Mouse (Mus musculus) ovary, adult 2 months (tissue): ENCODE data around the gene Hax1. TPM values are rescaled to one million over a fixed set of nuclear protein-coding genes. Genes with fewer than 3 reads are reported as not detected.

Source experiments
- polyA plus RNA-seq: library from polyadenylated mRNA; depleted of rRNA; stranded (reverse); fragments of >200 nt; gene quantifications from 2 replicates; pipeline ENCODE4 v1.2.3, GENCODE M21; 2012; rRNA removed

The Hax1 gene
- polyA plus RNA-seq, result 30.6 and 31.8 TPM in 2 replicates

DNA sequence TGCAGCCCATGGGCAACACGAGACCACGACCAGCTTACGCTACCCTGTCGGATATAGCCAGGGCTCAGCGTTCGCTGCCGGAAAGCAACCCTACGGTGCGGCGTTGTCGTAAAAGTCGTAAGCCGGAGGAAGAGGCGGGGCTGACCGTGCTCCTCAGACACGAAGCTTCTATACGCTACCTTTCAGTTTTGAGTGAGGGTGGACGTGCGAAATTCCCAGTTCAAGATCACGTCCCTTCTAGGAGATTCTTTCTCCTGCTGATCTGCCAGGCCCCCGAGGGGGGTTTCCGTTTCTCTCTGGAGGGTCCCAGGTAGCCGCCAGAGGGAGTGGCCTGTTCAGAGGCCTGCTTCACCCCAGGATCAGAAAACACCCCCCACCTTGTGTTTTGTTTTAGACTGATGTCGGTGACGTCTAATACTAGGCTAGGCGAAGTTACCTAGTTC is at the start of gene Hax1:
TSS of gene Hax1 (minus strand) at position 169 of the 443 bp plus-strand sequence.

DNA sequence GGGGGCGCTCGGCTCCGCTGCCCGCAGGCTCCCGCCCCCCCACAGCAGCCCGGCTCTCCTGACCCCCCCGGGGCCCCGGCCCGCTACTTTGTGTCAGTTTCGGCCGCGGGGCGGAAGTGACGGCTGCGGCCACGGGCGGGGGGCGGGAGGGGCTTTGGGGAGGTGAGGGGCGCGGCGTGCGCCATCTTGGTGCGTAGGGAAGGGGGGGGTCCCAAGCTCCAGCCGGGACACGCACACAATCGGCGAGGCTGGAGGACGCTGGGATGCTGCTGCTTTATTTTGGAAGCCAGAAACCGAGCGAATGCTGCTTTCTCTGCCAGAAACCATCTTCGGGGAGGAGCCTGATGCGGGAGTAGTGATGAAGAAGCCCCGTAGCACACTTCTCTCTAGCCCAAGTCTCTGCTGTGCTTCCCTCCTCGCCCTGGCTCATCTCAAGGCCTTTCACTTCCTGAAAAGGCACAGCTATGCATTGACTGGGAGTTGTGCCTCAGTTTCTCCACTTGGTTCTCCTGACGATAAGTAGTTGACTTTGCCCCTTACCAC is 35.3 kb downstream of the Hax1 start, which contains the start of gene Atp8b2:
TSS of gene Atp8b2 (minus strand) at position 288 of the 543 bp plus-strand sequence.

Other genes with a start within 250 kb of the Hax1 start
- 0.71 and 1.0 TPM in 2 replicates for gene Chrnb2, start 234.1 kb downstream of the Hax1 start, polyA plus RNA-seq
- 19.7 and 23.3 TPM in 2 replicates for gene Ube2q1, start 225.2 kb downstream of the Hax1 start, polyA plus RNA-seq
- 4.1 and 5.2 TPM in 2 replicates for gene She, start 167.4 kb downstream of the Hax1 start, polyA plus RNA-seq
- 7.8 and 8.2 TPM in 2 replicates for gene Il6ra, start 85.6 kb downstream of the Hax1 start, polyA plus RNA-seq
- 91.3 and 96.6 TPM in 2 replicates for gene Atp8b2, start 35.3 kb downstream of the Hax1 start, polyA plus RNA-seq
- 43.6 and 47.5 TPM in 2 replicates for gene 4933434E20Rik, start 52.9 kb upstream of the Hax1 start, polyA plus RNA-seq
- 91.7 and 147 TPM in 2 replicates for gene Ubap2l, start 53.8 kb upstream of the Hax1 start, polyA plus RNA-seq
- 83.5 and 108 TPM in 2 replicates for gene Tpm3, start 73.9 kb upstream of the Hax1 start, polyA plus RNA-seq
- 0.35 and 0.48 TPM in 2 replicates for gene Nup210l, start 105.4 kb upstream of the Hax1 start, polyA plus RNA-seq
- gene Rps27, start 214.9 kb upstream of the Hax1 start, polyA plus RNA-seq, result 1,083 and 1,538 TPM in 2 replicates
- 8.6 and 13.7 TPM in 2 replicates for gene Rab13, start 214.9 kb upstream of the Hax1 start, polyA plus RNA-seq
- 97.7 and 117 TPM in 2 replicates for gene Jtb, start 232.8 kb upstream of the Hax1 start, polyA plus RNA-seq
- 10.1 and 10.6 TPM in 2 replicates for gene Creb3l4, start 244.7 kb upstream of the Hax1 start, polyA plus RNA-seq
- gene Slc39a1, start 249.4 kb upstream of the Hax1 start, polyA plus RNA-seq, result 136 and 164 TPM in 2 replicates